Mouse (Mus musculus) stomach, postnatal 0 days (tissue): Measurements from ENCODE around the gene Nit2.

Experiments used
- CTCF ChIP-seq: IDR thresholded peaks from 2 replicates; pipeline ENCODE4 v1.5.1; 2016; ENCODE audit warnings: antibody characterized with exemption, low read depth, mild to moderate bottlenecking, moderate library complexity
- EP300 ChIP-seq: optimal IDR thresholded peaks from 2 replicates; pipeline ENCODE3; 2016; ENCODE audit warnings: antibody characterized with exemption

DNA sequence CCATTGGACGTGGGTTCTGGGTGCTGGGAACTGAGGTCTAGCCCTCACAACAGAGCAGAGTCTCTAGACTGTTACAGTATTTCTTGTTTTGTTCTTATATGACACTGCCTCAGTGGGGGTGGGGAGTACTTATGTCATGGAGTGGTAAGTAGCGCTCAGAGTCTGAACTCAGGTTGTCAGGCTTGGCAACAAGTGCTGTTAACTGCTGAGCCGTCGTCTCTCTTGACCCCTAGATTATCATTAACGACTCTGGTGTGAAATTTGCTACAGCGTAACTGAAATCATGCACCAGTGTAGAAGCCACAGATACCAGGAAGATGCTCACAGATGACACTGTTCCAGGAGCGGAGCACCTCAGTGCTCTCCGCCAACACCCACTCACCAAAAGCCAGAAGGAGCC is 4.0 kb upstream of the Nit2 start:
- no peak for TF ChIP-seq CTCF
- no peak for TF ChIP-seq EP300
